Mouse (Mus musculus) myocyte (in vitro differentiated cells): ENCODE measurements around the gene Helz. TPM values are rescaled to one million over a fixed set of nuclear protein-coding genes. Genes with fewer than 3 reads are reported as not detected.

Source experiments
- H3K27me3 ChIP-seq: one replicate; pipeline ENCODE4 v1.6.1; 2011; ENCODE audit not compliant: control insufficient read depth, insufficient read depth, insufficient read length
- H3K36me3 ChIP-seq: one replicate; pipeline ENCODE4 v1.6.1; 2011; ENCODE audit not compliant: control insufficient read depth, insufficient read depth
- H3K4me2 ChIP-seq: one replicate; pipeline ENCODE4 v1.6.1; 2011; ENCODE audit warnings: low read depth, control low read depth
- H3K4me3 ChIP-seq: one replicate; pipeline ENCODE4 v1.5.1; 2011; ENCODE audit warnings: mild to moderate bottlenecking, control low read depth, moderate library complexity
- H3K79me2 ChIP-seq: one replicate; pipeline ENCODE4 v1.6.1; 2011; ENCODE audit not compliant: control insufficient read depth, insufficient read depth
- H3ac ChIP-seq: one replicate; pipeline ENCODE4 v1.6.1; 2011; ENCODE audit not compliant: control insufficient read depth, insufficient read length
- CEBPB ChIP-seq: IDR thresholded peaks from 2 replicates; pipeline ENCODE4 v1.6.1; 2011; ENCODE audit warnings: mild to moderate bottlenecking, moderate library complexity; ENCODE audit not compliant: poor library complexity, insufficient read depth, severe bottlenecking
- E2F4 ChIP-seq: IDR thresholded peaks from one replicate; pipeline ENCODE4 v1.6.1; 2011; ENCODE audit warnings: mild to moderate bottlenecking, control low read depth, moderate library complexity; ENCODE audit not compliant: insufficient read depth
- MAX ChIP-seq: IDR thresholded peaks from one replicate; pipeline ENCODE4 v1.6.1; 2011; ENCODE audit warnings: low read depth, mild to moderate bottlenecking, control low read depth
- MYOD1 ChIP-seq, 3 experiments: IDR thresholded peaks; one replicate each; pipeline ENCODE4 v1.6.1; 2011; ENCODE audit warnings: control low read depth in 2 of 3, low read depth in 2 of 3, mild to moderate bottlenecking in 2 of 3, moderate library complexity in 1 of 3; ENCODE audit not compliant: insufficient read length in 2 of 3, control insufficient read depth in 1 of 3
- MYOG ChIP-seq, 3 experiments: IDR thresholded peaks; one replicate each; pipeline ENCODE4 v1.6.1; 2011; ENCODE audit warnings: control low read depth in 2 of 3, low read depth in 2 of 3, mild to moderate bottlenecking in 2 of 3; ENCODE audit not compliant: insufficient read length in 2 of 3, control insufficient read depth in 1 of 3, insufficient read depth in 1 of 3
- POLR2A ChIP-seq: IDR thresholded peaks from one replicate; pipeline ENCODE4 v1.6.1; 2011; ENCODE audit warnings: low read depth, mild to moderate bottlenecking, control low read depth, moderate library complexity; ENCODE audit not compliant: insufficient read length
- POLR2AphosphoS2 ChIP-seq: IDR thresholded peaks from one replicate; pipeline ENCODE4 v1.6.1; 2011; ENCODE audit warnings: low read depth, control low read depth; ENCODE audit not compliant: insufficient read length
- REST ChIP-seq: IDR thresholded peaks from one replicate; pipeline ENCODE4 v1.6.1; 2011; ENCODE audit warnings: mild to moderate bottlenecking, control low read depth, moderate library complexity; ENCODE audit not compliant: insufficient read depth, insufficient read length
- SRF ChIP-seq: IDR thresholded peaks from one replicate; pipeline ENCODE4 v1.6.1; 2011; ENCODE audit warnings: low read depth; ENCODE audit not compliant: control insufficient read depth, insufficient read length
- TCF12 ChIP-seq: IDR thresholded peaks from one replicate; pipeline ENCODE4 v1.6.1; 2011; ENCODE audit warnings: mild to moderate bottlenecking, control low read depth; ENCODE audit not compliant: poor library complexity, insufficient read depth, severe bottlenecking
- TCF3 ChIP-seq: IDR thresholded peaks from one replicate; pipeline ENCODE4 v1.6.1; 2011; ENCODE audit warnings: low read depth, control low read depth; ENCODE audit not compliant: insufficient read length
- USF1 ChIP-seq: IDR thresholded peaks from one replicate; pipeline ENCODE4 v1.6.1; 2011; ENCODE audit warnings: low read depth, mild to moderate bottlenecking, control low read depth, moderate library complexity
- polyA plus RNA-seq: library from polyadenylated mRNA; unstranded; fragments of >200 nt; fragmentation: generic; extraction: Trizol; gene quantifications from one replicate; pipeline ENCODE4 v1.2.1, GENCODE M21; 2012; ENCODE audit warnings: missing spikeins

Gene Helz
- polyA plus RNA-seq, 1 experiment, result 5.8 TPM

DNA sequence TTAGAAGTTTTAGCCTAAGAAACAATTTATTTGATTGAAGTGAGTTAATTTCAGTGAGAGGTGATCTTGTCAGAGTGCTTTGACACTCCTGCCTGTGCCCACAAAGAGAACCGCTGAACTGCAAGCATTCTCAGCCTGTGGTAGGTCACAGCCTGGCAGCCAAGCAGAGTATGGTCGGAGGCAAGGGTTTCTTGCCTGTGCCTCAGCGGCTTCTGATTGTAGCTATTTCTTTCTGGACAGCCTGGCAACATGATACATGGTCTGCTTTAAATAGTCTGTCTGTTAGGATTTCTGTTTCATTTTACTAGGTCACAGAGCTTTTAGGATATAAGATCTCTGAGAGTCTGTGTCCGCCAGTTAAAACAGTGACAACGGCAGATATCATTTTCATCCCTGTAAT, 114.9 kb downstream of the Helz start:
- H3K27me3 ChIP-seq, result no peaks in the 10 kb centered on the region
- no peaks in the 10 kb centered on the region for H3K79me2 ChIP-seq
- no peak overlapping the region for H3ac ChIP-seq

DNA sequence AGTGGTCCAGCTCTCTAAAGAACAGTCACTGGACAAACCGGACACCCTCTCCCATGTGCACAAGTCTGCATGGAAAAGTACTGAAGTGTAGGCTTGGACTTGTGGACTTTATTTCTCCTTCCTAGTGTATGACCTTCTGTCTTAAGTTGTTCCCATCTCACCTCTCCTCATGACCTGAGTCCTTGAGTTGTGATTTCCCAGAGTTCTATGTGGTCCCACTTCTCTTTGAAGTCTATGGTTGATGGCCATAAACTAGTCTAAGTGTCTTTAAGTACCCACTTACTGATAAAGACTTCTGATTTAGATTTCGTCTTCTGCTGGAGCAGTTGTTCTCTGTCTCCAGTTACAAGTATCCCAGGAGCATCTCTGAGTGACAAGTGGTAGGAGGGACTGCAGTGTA, 119.8 kb downstream of the Helz start:
- Histone ChIP-seq H3K4me3 (no peak overlapping the region), H3K4me2 (no peak overlapping the region), H3K79me2 (no peaks in the 10 kb centered on the region), H3K27me3 (no peaks in the 10 kb centered on the region), H3ac (no peak overlapping the region), H3K36me3 (no peaks in the 10 kb centered on the region)
- TF ChIP-seq POLR2AphosphoS2 (no peak), REST (no peak), USF1 (no peak), TCF12 (no peak), POLR2A (no peak), MAX (no peak)

More for the DNA sequence above, 114.9 kb downstream of the Helz start:
- no peak for TF ChIP-seq E2F4
- no peak for TF ChIP-seq POLR2A
- no peak for TF ChIP-seq MYOG (IDR thresholded peaks at IDR 0.05; ENCODE audit: control insufficient read depth in 1 of 3, insufficient read depth in 1 of 3, insufficient read length in 2 of 3, low read depth in 2 of 3)
- no peak for TF ChIP-seq MAX
- TF ChIP-seq REST, result no peak
- no peak for TF ChIP-seq CEBPB
- TF ChIP-seq POLR2AphosphoS2, result no peak
- TF ChIP-seq TCF3, result no peak
- TF ChIP-seq TCF12, result no peak
- TF ChIP-seq MYOD1 (IDR thresholded peaks at IDR 0.05; ENCODE audit: control insufficient read depth in 1 of 3, insufficient read length in 2 of 3, low read depth in 2 of 3), result no peak
- Histone ChIP-seq H3K4me2 (no peak overlapping the region), H3K36me3 (peaks cover 19% of the 10 kb centered on the region), H3K4me3 (no peak overlapping the region)

DNA sequence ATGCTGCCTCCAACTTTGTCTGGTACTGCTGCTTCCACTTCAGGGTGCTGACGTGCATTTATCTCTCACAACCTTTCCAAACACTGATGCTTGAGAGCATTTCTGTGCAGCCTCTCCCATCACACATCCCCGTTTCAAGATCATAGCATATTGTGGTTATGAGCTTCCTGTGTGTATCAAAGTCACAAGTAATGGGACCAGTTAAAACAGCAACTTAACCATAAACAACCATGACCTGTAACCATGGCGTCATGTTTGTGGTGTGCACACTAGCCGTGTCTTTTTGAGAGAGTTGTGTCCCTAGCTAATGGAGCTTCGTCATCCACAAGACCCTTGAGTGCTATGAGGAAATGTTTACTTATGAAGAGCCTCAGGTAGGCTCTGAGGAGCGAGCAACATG, 120.5 kb downstream of the Helz start:
- Histone ChIP-seq H3K4me2 (no peak overlapping the region), H3K4me3 (no peak overlapping the region), H3ac (no peak overlapping the region), H3K27me3 (no peaks in the 10 kb centered on the region), H3K36me3 (no peaks in the 10 kb centered on the region), H3K79me2 (no peaks in the 10 kb centered on the region)
- TF ChIP-seq USF1, result no peak
- no peak for TF ChIP-seq TCF12
- TF ChIP-seq TCF3, result no peak
- TF ChIP-seq MYOG (IDR thresholded peaks at IDR 0.05; ENCODE audit: control insufficient read depth in 1 of 3, insufficient read depth in 1 of 3, insufficient read length in 2 of 3, low read depth in 2 of 3), result no peak
- TF ChIP-seq POLR2A, result no peak
- no peak for TF ChIP-seq CEBPB
- no peak for TF ChIP-seq REST
- no peak for TF ChIP-seq MYOD1 (IDR thresholded peaks at IDR 0.05; ENCODE audit: control insufficient read depth in 1 of 3, insufficient read length in 2 of 3, low read depth in 2 of 3)
- no peak for TF ChIP-seq SRF
- no peak for TF ChIP-seq MAX
- TF ChIP-seq POLR2AphosphoS2, result no peak
- TF ChIP-seq E2F4, result no peak

DNA sequence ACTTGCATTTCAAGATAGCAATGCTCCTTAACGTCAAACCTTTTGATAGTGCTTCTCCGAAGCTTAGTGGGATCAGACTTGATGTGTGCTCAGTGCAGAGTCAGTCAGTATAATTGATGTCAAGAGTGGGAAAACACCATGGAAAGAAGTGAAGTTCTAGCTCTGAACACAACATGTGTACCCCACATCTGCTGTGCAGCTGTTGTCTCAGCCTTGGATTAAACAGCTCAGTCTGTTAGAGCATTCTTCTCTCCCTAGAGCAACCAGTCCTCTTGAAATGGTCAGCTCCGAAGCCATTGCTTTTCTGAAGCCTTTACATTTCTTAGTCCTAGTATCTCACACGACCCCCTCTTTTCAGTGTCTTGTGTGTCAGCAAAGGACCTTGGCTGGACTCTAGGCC, 121.2 kb downstream of the Helz start:
- H3K4me3 ChIP-seq, result no peak overlapping the region
- TF ChIP-seq TCF12, result no peak
- no peak for TF ChIP-seq MYOD1 (IDR thresholded peaks at IDR 0.05; ENCODE audit: control insufficient read depth in 1 of 3, insufficient read length in 2 of 3, low read depth in 2 of 3)
- no peak for TF ChIP-seq REST
- no peak for TF ChIP-seq POLR2AphosphoS2
- TF ChIP-seq CEBPB, result no peak
- no peak for TF ChIP-seq POLR2A
- TF ChIP-seq USF1, result no peak
- TF ChIP-seq MYOG (IDR thresholded peaks at IDR 0.05; ENCODE audit: control insufficient read depth in 1 of 3, insufficient read depth in 1 of 3, insufficient read length in 2 of 3, low read depth in 2 of 3), result no peak
- TF ChIP-seq TCF3, result no peak
- TF ChIP-seq SRF, result no peak
- TF ChIP-seq MAX, result no peak
- no peak for TF ChIP-seq E2F4
- H3K27me3 ChIP-seq, result no peaks in the 10 kb centered on the region
- peaks cover 6% of the 10 kb centered on the region for H3K36me3 ChIP-seq
- no peak overlapping the region for H3K4me2 ChIP-seq
- no peaks in the 10 kb centered on the region for H3K79me2 ChIP-seq
- H3ac ChIP-seq, result no peak overlapping the region

DNA sequence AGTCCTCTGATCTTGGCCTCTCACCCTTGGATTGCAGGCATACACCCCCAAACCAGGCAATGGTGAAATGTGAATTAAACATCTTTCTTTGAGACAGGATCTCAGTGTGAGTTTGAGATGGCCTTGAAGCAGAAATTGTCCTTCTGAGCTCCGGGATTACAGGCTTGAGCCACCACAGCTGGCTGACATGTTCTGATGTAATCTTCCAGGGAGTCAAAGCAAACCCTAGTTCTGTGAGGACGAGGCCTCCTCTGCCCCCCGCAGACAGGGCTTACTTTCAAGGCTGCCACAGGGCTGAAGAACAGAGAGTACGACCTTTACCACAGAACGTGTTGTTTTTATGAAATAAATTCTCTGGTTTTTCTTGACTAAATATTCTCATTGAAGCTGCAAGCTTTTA, 126.3 kb downstream of the Helz start:
- Histone ChIP-seq H3ac (no peak overlapping the region), H3K4me2 (no peak overlapping the region), H3K79me2 (no peaks in the 10 kb centered on the region), H3K4me3 (no peak overlapping the region), H3K27me3 (no peaks in the 10 kb centered on the region), H3K36me3 (peaks cover 7% of the 10 kb centered on the region)
- no peak for TF ChIP-seq MAX
- TF ChIP-seq E2F4, result no peak
